In the genomic region with DNA sequence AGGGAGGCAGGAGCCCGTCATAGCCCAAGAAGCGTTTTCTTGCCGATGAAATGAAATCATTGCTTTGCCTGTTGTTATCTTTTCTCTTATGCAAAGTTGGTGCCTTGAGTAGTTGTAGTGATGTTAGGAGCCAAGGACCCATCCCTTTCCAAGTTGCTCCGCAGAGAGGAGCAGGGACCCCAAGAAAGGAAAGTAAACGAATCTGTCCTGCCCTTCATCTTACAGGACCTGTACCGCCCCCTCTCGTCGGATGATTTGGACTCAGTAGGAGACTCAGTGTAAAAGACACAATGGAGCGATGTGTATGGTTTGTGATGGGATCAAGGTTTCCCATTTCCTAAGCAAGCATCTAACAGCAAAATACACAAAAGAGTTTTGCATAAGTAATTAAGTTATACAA, we compare ENCODE assay signal across 18 mouse cellular contexts. TPM values are rescaled to one million over a fixed set of nuclear protein-coding genes. Genes with fewer than 3 reads are reported as not detected.
DNase-seq lines count a peak whose midpoint lies in the region; ATAC-seq and TF ChIP-seq lines count a peak whose summit lies in the region.
"Had no signal": no experiment of that assay in that cellular context is flagged by ENCODE, and none has a peak within 500 bp of the region (broad histone marks: within the 10 kb centered on the region; RNA-seq: fewer than 3 reads in every experiment).

No protein-coding gene starts in this region.

- no peak overlapping the region for H3K4me3 ChIP-seq in forebrain, postnatal 0 days (ENCODE audit: low read depth, low read length)
- H3K4me3 ChIP-seq in forebrain, embryonic 13.5 days = no peak overlapping the region
- H3K4me3 ChIP-seq in layer of hippocampus, adult 2 months = peak overlapping the region; percentile 60
- H3K4me3 ChIP-seq: heart, embryonic 12.5 days; hindbrain, embryonic 10.5 days; limb, embryonic 15.5 days; stomach, embryonic 15.5 days had no signal

- no peak overlapping the region for H3K4me2 ChIP-seq in forebrain, postnatal 0 days (ENCODE audit: low read depth)
- no peak overlapping the region for H3K4me2 ChIP-seq in forebrain, embryonic 13.5 days
- H3K4me2 ChIP-seq: heart, embryonic 12.5 days; limb, embryonic 15.5 days; stomach, embryonic 15.5 days had no signal

- DNase-seq in forebrain, postnatal 0 days = no peak
- DNase-seq in layer of hippocampus, adult 2 months (ENCODE audit: low spot score in 2 of 2) = no peak
- no peak for DNase-seq in layer of hippocampus, adult 9-10 months (ENCODE audit: low spot score)
- DNase-seq in R1 (ENCODE audit: low read depth, low spot score) = peak; percentile 14
- peak; percentile 58 to 59 for DNase-seq in cerebellum, postnatal 36 days
- no peak for DNase-seq in thymus, postnatal 10 days (ENCODE audit: low spot score in 2 of 2)
- DNase-seq in thymus, postnatal 14 days = no peak
- DNase-seq: adrenal gland, adult 8-10 months had no signal

- H3K4me1 ChIP-seq in forebrain, postnatal 0 days (ENCODE audit: insufficient read depth) = peaks cover 9% of the 10 kb centered on the region; the same call in 1 of the 2 replicates
- peaks cover 29% of the 10 kb centered on the region for H3K4me1 ChIP-seq in forebrain, embryonic 13.5 days

- ATAC-seq in forebrain, postnatal 0 days = no peak
- no peak for ATAC-seq in forebrain, embryonic 13.5 days
- ATAC-seq: CD4-positive, CD25-positive, alpha-beta regulatory T cell, adult 4 months had no signal

- no peaks in the 10 kb centered on the region; the same call in 1 of the 2 replicates for H3K36me3 ChIP-seq in forebrain, postnatal 0 days (ENCODE audit: insufficient read depth)
- no peaks in the 10 kb centered on the region for H3K36me3 ChIP-seq in forebrain, embryonic 13.5 days (ENCODE audit: poor library complexity, severe bottlenecking)
- H3K36me3 ChIP-seq: heart, embryonic 12.5 days; hindbrain, embryonic 10.5 days; limb, embryonic 15.5 days; stomach, embryonic 15.5 days had no signal

- WGBS in forebrain, postnatal 0 days = 54% methylated on average over 9 of the region's 9 CpGs
- 54% methylated on average over 9 of the region's 9 CpGs for WGBS in forebrain, embryonic 13.5 days

- no peaks in the 10 kb centered on the region for H3K9me3 ChIP-seq in forebrain, postnatal 0 days (ENCODE audit: low read length)
- no peaks in the 10 kb centered on the region for H3K9me3 ChIP-seq in forebrain, embryonic 13.5 days (replicated peaks)
- H3K9me3 ChIP-seq: heart, embryonic 12.5 days; hindbrain, embryonic 10.5 days; limb, embryonic 15.5 days; stomach, embryonic 15.5 days had no signal

- no peak overlapping the region; the same call in 1 of the 2 replicates for H3K27ac ChIP-seq in forebrain, postnatal 0 days (ENCODE audit: low read depth, low read length)
- H3K27ac ChIP-seq in forebrain, embryonic 13.5 days = no peak overlapping the region
- H3K27ac ChIP-seq in layer of hippocampus, adult 2 months = peak overlapping the region; percentile 98
- H3K27ac ChIP-seq: hindbrain, embryonic 10.5 days; limb, embryonic 15.5 days; stomach, embryonic 15.5 days had no signal

- H3K27me3 ChIP-seq in forebrain, postnatal 0 days (ENCODE audit: insufficient read depth, low read length) = no peaks in the 10 kb centered on the region
- no peaks in the 10 kb centered on the region for H3K27me3 ChIP-seq in forebrain, embryonic 13.5 days
- H3K27me3 ChIP-seq: heart, embryonic 12.5 days; limb, embryonic 15.5 days; stomach, embryonic 15.5 days had no signal

- no peak overlapping the region for H3K9ac ChIP-seq in forebrain, postnatal 0 days
- no peak overlapping the region for H3K9ac ChIP-seq in forebrain, embryonic 13.5 days
- H3K9ac ChIP-seq: heart, embryonic 12.5 days; limb, embryonic 15.5 days; stomach, embryonic 15.5 days had no signal

- TF ChIP-seq CTCF in forebrain, postnatal 0 days (IDR thresholded peaks at IDR 0.05; ENCODE audit: low read depth) = peak; percentile 41; the same call in 1 of the 2 replicates
- peak; percentile 65 for TF ChIP-seq CTCF in layer of hippocampus, adult 2 months (conservative IDR thresholded peaks at IDR 0.05)

RNA-seq across cellular contexts. Expression of a gene that starts 5.7 kb away (rescaled TPM):
- total RNA-seq in forebrain, postnatal 0 days (2014; rRNA removed) = not detected in 2 replicates
- not detected in 2 replicates for polyA plus RNA-seq in forebrain, postnatal 0 days (2015; fragmentation: Nextera tagmentation; extraction: Ambion mirVana)
- polyA plus RNA-seq in forebrain, embryonic 13.5 days (2015; fragmentation: Nextera tagmentation; extraction: Ambion mirVana) = not detected in 2 replicates
- total RNA-seq in layer of hippocampus, adult 2 months (2021) = not detected
- total RNA-seq: adrenal gland, adult 8-10 months; gastrocnemius, adult 18-20 months had no signal
- polyA plus RNA-seq: CD4-positive, CD25-positive, alpha-beta regulatory T cell, adult 4 months; heart, embryonic 12.5 days; hindbrain, embryonic 10.5 days; large intestine, adult 2 months; limb, embryonic 15.5 days; lung, embryonic 16.5 days; neural tube, embryonic 11.5 days; stomach, embryonic 15.5 days had no signal

Comparison
In these comparisons a context has a peak if more than half of its experiments do, and no peak if none do; other contexts are left out.
1. DNase-seq: peak in R1 (single experiment) and cerebellum, postnatal 36 days (2 of 2); none in forebrain, postnatal 0 days (single experiment), layer of hippocampus, adult 2 months (0 of 2), layer of hippocampus, adult 9-10 months (single experiment), thymus, postnatal 10 days (0 of 2) and thymus, postnatal 14 days (single experiment).